Mouse (Mus musculus): ENCODE measurements around the gene Nup214.

DNA sequence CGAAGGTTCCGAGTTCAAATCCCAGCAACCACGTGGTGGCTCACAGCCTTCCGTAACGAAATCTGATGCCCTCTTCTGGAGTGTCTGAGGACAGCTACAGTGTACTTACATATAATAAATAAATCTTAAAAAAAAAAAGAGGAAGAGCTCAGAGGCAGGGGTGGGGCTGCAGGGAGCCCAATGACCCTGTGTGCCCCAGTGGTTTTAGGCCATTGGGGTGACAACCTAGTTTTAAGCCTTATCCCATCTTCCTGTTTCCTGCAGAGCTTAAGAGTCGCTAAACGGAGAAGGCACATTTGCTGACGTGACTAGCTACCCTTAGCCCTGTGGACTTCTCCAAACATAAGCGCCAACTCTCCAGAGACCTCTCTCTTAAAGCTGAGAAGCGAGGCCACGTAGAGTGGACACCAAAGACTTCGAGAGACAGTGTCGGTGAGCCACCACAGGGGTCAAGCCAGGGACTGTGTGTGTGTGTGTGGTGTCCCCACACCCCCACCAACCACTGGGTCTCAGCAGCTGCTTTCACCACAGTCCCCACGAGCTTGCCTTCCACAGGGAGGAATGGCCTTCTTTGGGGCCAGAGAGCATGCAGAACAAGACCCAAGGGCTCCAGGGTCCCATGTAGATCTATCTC, 107.2 kb downstream of the Nup214 start:
- no peak for TF ChIP-seq CTCF (IDR thresholded peaks at IDR 0.05; ENCODE audit: low read depth, low read length)
- no peak for TF ChIP-seq GATA2 (IDR thresholded peaks at IDR 0.05; ENCODE audit: borderline replicate concordance, low read depth, low read length)
- TF ChIP-seq POLR2AphosphoS5 (IDR thresholded peaks at IDR 0.05; ENCODE audit: insufficient replicate concordance, low read depth, low read length): no peak
- TF ChIP-seq TAL1 (conservative IDR thresholded peaks at IDR 0.05; ENCODE audit: low read depth, low read length): no peak
- TF ChIP-seq GATA1 (IDR thresholded peaks at IDR 0.05; ENCODE audit: borderline replicate concordance, low read length): no peak
